Mouse (Mus musculus) lung, postnatal 0 days (tissue): ENCODE measurements at regions not wholly inside any gene's neighbourhood (a gene's known extent, or its start where the extent isn't known, plus 50 kb on each side); places are given as distances from the start of the nearest gene placed in this dataset.

Source experiments
- ATAC-seq: fragments of 200-750 bp; cut with Nextera tagmentation; 2 replicates; pipeline ENCODE4 v1.8.0; 2017; ENCODE audit warnings: moderate library complexity
- DNase-seq: peaks from one replicate; pipeline ENCODE4 v3.0.0-alpha.2; 2016; ENCODE audit warnings: low spot score
- H3K27ac ChIP-seq: fragments of 300-500 bp; sonication (generic); 2 replicates; pipeline ENCODE4 v1.5.1; 2014; ENCODE audit warnings: antibody characterized with exemption, mild to moderate bottlenecking, low read length, mixed read lengths
- H3K27me3 ChIP-seq: fragments of 300-500 bp; sonication (generic); replicated peaks from 2 replicates; pipeline ENCODE4 v1.6.1; 2014; ENCODE audit warnings: low read length, mixed read lengths; ENCODE audit not compliant: insufficient read depth
- H3K36me3 ChIP-seq: fragments of 300-500 bp; sonication (generic); 2 replicates; pipeline ENCODE4 v1.6.1; 2014; ENCODE audit warnings: low read length, mixed read lengths; ENCODE audit not compliant: insufficient read depth
- H3K4me1 ChIP-seq: fragments of 300-500 bp; sonication (generic); 2 replicates; pipeline ENCODE4 v1.6.1; 2014; ENCODE audit warnings: antibody characterized with exemption, low read depth, low read length, mixed read lengths; ENCODE audit not compliant: insufficient read depth
- H3K4me2 ChIP-seq: fragments of 300-500 bp; sonication (generic); replicated peaks from 2 replicates; pipeline ENCODE4 v1.6.1; 2014; ENCODE audit warnings: low read depth, mild to moderate bottlenecking, low read length, moderate library complexity, mixed read lengths
- H3K4me3 ChIP-seq: fragments of 300-500 bp; sonication (generic); 2 replicates; pipeline ENCODE4 v1.5.1; 2014; ENCODE audit warnings: low read depth, low read length
- H3K9ac ChIP-seq: fragments of 300-500 bp; sonication (generic); replicated peaks from 2 replicates; pipeline ENCODE4 v1.6.1; 2014; ENCODE audit warnings: low read depth, mild to moderate bottlenecking
- H3K9me3 ChIP-seq: fragments of 300-500 bp; sonication (generic); 2 replicates; pipeline ENCODE4 v1.6.1; 2016; ENCODE audit warnings: low read length, mixed read lengths
- CTCF ChIP-seq: IDR thresholded peaks from 2 replicates; pipeline ENCODE4 v1.5.1; 2016; ENCODE audit warnings: antibody characterized with exemption, mild to moderate bottlenecking
- EP300 ChIP-seq: IDR thresholded peaks from 2 replicates; pipeline ENCODE4 v1.6.1; 2016; ENCODE audit warnings: antibody characterized with exemption, mild to moderate bottlenecking, control low read depth
- whole genome bisulfite sequencing: fragments of 180-500 bp; shearing (Covaris S2); extraction: QIAGEN DNeasy Blood & Tissue Kit; methylation state at CpG from one replicate; pipeline ENCODE4 v1.1.7; 2014; 5-methylcytosine and 5-hydroxymethylcytosine counted together

DNA sequence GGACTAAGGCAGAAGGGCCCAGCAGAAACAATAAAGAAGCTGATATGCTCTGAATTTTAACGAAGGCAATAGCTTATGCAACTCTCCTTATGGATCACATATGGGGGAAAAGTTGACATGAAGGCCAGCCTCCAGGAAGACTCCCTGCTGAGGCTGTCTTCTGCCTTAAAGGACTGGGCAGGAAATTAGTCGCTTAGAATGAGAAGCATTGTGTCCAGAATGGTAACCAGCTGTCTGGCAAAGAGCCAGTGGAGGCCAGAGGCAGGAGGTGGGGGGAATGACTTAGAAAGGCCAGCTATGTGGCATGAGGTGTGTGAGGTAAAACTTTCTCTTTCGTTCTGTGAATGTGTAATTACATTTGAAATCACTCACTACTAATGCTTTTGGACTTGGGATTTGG is 215.0 kb downstream of the D3Ertd751e start:
- no peak overlapping the region for H3K4me2 ChIP-seq
- no peak for ATAC-seq
- DNase-seq: no peak
- no peaks in the 10 kb centered on the region for H3K27me3 ChIP-seq
- WGBS: 53% methylated on average over 3 of the region's 3 CpGs
- H3K36me3 ChIP-seq: no peaks in the 10 kb centered on the region
- H3K9me3 ChIP-seq: no peaks in the 10 kb centered on the region
- no peak overlapping the region for H3K27ac ChIP-seq
- no peaks in the 10 kb centered on the region for H3K4me1 ChIP-seq
- no peak overlapping the region for H3K4me3 ChIP-seq
- no peak overlapping the region for H3K9ac ChIP-seq
- TF ChIP-seq EP300: no peak
- TF ChIP-seq CTCF: no peak

GRCm38 (mm10) chr3:41960209-41960608 is 217.8 kb downstream of the D3Ertd751e start:
- Histone ChIP-seq H3K36me3 (no peaks in the 10 kb centered on the region), H3K27me3 (no peaks in the 10 kb centered on the region), H3K9ac (no peak overlapping the region), H3K9me3 (no peaks in the 10 kb centered on the region), H3K4me2 (no peak overlapping the region), H3K4me3 (no peak overlapping the region), H3K27ac (no peak overlapping the region), H3K4me1 (no peaks in the 10 kb centered on the region)
- DNase-seq (no peak), ATAC-seq (no peak)
- TF ChIP-seq CTCF (no peak), EP300 (no peak)
- WGBS: 56% methylated on average over 2 of the region's 2 CpGs

GRCm38 (mm10) chr3:41962923-41963322 is 220.5 kb downstream of the D3Ertd751e start:
- Histone ChIP-seq H3K4me3 (no peak overlapping the region), H3K4me1 (no peaks in the 10 kb centered on the region), H3K27me3 (no peaks in the 10 kb centered on the region), H3K36me3 (no peaks in the 10 kb centered on the region), H3K9ac (no peak overlapping the region), H3K4me2 (no peak overlapping the region), H3K27ac (no peak overlapping the region), H3K9me3 (no peaks in the 10 kb centered on the region)
- 71% methylated on average over 7 of the region's 7 CpGs for WGBS
- TF ChIP-seq EP300 (no peak), CTCF (no peak)
- ATAC-seq (no peak), DNase-seq (no peak)

DNA sequence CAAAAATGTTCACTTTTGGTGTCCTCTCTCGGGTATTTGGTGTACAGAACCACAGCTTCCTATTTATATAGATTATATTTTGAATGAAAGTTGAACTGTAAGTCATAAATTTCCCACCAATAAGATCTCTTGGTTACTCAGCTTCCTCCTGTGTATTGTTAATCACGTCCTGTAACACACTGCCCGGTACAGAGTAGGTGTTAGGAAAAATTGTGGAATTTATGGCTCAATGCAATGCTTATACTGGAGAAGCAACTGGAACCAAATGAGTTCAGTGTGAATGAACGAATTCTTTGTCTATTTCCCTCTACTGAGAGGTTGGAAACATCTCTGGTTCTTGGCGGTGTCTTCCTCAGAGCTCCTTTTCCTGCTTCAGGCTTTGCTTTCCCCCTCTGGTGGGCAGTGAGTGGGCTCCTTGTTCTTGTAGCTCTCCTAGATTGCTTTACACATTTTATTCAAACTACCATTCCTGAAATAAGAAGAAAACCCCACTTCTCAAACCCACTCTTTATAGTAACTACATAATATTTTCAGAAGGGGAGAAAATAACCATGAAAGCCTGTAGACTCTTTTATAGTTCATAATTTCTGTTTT is 264.4 kb downstream of the D3Ertd751e start:
- Histone ChIP-seq H3K27me3 (no peaks in the 10 kb centered on the region), H3K4me1 (no peaks in the 10 kb centered on the region), H3K36me3 (no peaks in the 10 kb centered on the region), H3K9me3 (no peaks in the 10 kb centered on the region), H3K27ac (no peak overlapping the region), H3K9ac (no peak overlapping the region), H3K4me2 (no peak overlapping the region), H3K4me3 (no peak overlapping the region)
- DNase-seq (no peak), ATAC-seq (no peak)
- TF ChIP-seq EP300 (no peak), CTCF (no peak)
- 55% methylated on average over 5 of the region's 5 CpGs for WGBS

DNA sequence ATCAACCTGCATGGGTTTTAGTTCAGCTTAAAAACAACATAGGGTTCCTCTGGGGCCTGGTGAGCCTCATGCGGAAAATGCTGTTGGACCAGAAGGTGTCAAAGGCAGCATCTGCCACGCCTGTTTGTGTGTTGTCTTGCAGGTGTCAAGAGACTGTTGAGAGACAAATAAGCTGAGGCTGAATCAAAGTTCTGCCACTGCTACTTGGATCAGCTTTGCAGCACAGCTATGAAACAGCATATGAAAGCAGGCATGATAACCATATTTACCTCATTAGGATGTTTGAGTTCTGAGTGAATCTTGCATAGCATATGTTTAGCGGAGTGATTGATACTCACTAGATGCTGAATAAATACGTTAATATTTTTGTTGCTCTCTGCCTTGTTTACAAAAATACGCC is 280.8 kb downstream of the D3Ertd751e start:
- TF ChIP-seq EP300: no peak
- no peak for TF ChIP-seq CTCF
- H3K27me3 ChIP-seq: no peaks in the 10 kb centered on the region
- no peak overlapping the region for H3K4me3 ChIP-seq
- no peaks in the 10 kb centered on the region for H3K4me1 ChIP-seq
- no peak overlapping the region for H3K27ac ChIP-seq
- DNase-seq: no peak
- no peak for ATAC-seq
- H3K36me3 ChIP-seq: no peaks in the 10 kb centered on the region
- H3K9ac ChIP-seq: no peak overlapping the region
- H3K4me2 ChIP-seq: no peak overlapping the region
- H3K9me3 ChIP-seq: no peaks in the 10 kb centered on the region
- WGBS: 70% methylated on average over 5 of the region's 5 CpGs

DNA sequence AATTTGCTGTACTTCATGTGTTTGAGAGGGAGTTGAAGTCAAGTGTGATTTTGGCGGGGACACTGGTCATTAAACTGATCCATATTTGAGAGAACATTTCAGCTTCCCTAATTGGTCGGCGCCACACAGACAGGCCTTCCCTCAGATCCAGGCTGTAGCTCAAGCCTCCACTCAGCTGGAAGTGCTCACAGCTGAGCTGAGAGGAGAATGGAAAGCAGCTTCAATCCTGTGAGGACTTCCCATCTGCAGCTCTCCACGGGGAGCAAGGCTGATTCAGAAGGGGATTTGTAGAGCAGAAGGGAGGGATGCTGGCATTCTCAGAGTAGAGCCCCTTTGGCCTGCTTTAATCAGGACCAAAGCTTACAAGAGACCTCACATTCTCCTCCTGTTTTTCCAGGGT is 297.2 kb downstream of the D3Ertd751e start:
- Histone ChIP-seq H3K4me2 (no peak overlapping the region), H3K36me3 (no peaks in the 10 kb centered on the region), H3K4me1 (no peaks in the 10 kb centered on the region), H3K27ac (no peak overlapping the region), H3K27me3 (no peaks in the 10 kb centered on the region), H3K4me3 (no peak overlapping the region), H3K9ac (no peak overlapping the region), H3K9me3 (no peaks in the 10 kb centered on the region)
- DNase-seq: no peak
- WGBS: 26% methylated on average over 4 of the region's 4 CpGs
- no peak for ATAC-seq
- TF ChIP-seq CTCF (no peak), EP300 (no peak)

DNA sequence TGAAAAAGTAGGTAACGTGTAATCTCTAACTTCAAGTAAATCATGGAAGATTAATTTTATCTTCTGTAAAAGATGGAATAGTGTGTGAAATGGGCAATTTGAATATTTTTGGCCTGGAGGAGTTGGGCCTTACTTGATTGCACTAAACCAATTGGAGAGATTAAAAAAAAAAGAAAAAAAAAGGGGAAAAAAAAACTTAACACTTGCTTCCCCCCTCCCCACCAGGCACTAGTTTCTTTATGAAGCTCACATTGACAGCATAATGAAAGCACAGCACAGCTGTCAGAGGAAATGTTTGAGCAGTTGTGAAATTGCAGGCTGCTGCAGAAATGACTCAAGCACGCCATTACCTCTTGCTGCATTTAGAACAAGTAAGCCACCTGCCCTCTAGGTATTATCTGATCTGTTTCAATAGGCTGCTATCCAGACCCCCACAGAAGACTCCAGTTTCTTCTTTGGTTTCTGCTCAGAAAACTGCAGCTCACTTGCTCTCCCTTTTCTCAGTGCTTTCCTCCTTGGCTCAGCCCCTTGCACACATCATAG is 297.9 kb downstream of the D3Ertd751e start:
- no peak overlapping the region for H3K27ac ChIP-seq
- no peaks in the 10 kb centered on the region for H3K36me3 ChIP-seq
- no peak overlapping the region for H3K9ac ChIP-seq
- H3K4me1 ChIP-seq: no peaks in the 10 kb centered on the region
- no peaks in the 10 kb centered on the region for H3K27me3 ChIP-seq
- 45% methylated on average over 2 of the region's 2 CpGs for WGBS
- DNase-seq (no peak), ATAC-seq (no peak)
- no peaks in the 10 kb centered on the region for H3K9me3 ChIP-seq
- no peak overlapping the region for H3K4me3 ChIP-seq
- H3K4me2 ChIP-seq: no peak overlapping the region
- TF ChIP-seq CTCF (no peak), EP300 (no peak)
